Mouse (Mus musculus): ENCODE results near the gene Ncstn. TPM values are rescaled to one million over a fixed set of nuclear protein-coding genes. Genes with fewer than 3 reads are reported as not detected.

Gene Ncstn
- polyA plus RNA-seq, 1 experiment from 2014 or later, result 75.0 TPM

- no peak for DNase-seq (ENCODE audit: low spot score)
Observed at GRCm38 (mm10) chr1:172077981-172078380, 4.6 kb downstream of the Ncstn start.

GRCm38 (mm10) chr1:172072604-172073003, 10.0 kb downstream of the Ncstn start:
- no peak for DNase-seq (ENCODE audit: low spot score)

- DNase-seq (ENCODE audit: low spot score), result no peak
Observed at GRCm38 (mm10) chr1:172071556-172071955, 11.0 kb downstream of the Ncstn start.

GRCm38 (mm10) chr1:172070227-172070626, 12.4 kb downstream of the Ncstn start:
- no peak for DNase-seq (ENCODE audit: low spot score)

- DNase-seq (ENCODE audit: low spot score), result no peak
Observed at GRCm38 (mm10) chr1:172064613-172065141, 17.9 kb downstream of the Ncstn start.

GRCm38 (mm10) chr1:172063291-172064023, 19.1 kb downstream of the Ncstn start:
- DNase-seq (ENCODE audit: low spot score), result no peak

GRCm38 (mm10) chr1:172062101-172062500, 20.5 kb downstream of the Ncstn start:
- no peak for DNase-seq (ENCODE audit: low spot score)

- no peak for DNase-seq (ENCODE audit: low spot score)
Observed at GRCm38 (mm10) chr1:172061217-172061616, 21.4 kb downstream of the Ncstn start.

GRCm38 (mm10) chr1:172060659-172061058, 21.9 kb downstream of the Ncstn start:
- no peak for DNase-seq (ENCODE audit: low spot score)

GRCm38 (mm10) chr1:172058874-172059273, 23.7 kb downstream of the Ncstn start:
- no peak for DNase-seq (ENCODE audit: low spot score)

GRCm38 (mm10) chr1:172058321-172058720, 24.3 kb downstream of the Ncstn start:
- DNase-seq (ENCODE audit: low spot score), result no peak

- DNase-seq (ENCODE audit: low spot score), result no peak
Observed at GRCm38 (mm10) chr1:172057491-172057921, 25.1 kb downstream of the Ncstn start, which contains the start of gene Nhlh1. Gene Nhlh1 (minus strand): TSS chr1:172057573.

GRCm38 (mm10) chr1:172056251-172056650, 26.3 kb downstream of the Ncstn start:
- no peak for DNase-seq (ENCODE audit: low spot score)

- no peak for DNase-seq (ENCODE audit: low spot score)
Observed at GRCm38 (mm10) chr1:172053541-172054440, 28.8 kb downstream of the Ncstn start.

- no peak for DNase-seq (ENCODE audit: low spot score)
Observed at GRCm38 (mm10) chr1:172052766-172053279, 29.8 kb downstream of the Ncstn start.

GRCm38 (mm10) chr1:172049131-172049782, 33.3 kb downstream of the Ncstn start:
- DNase-seq (ENCODE audit: low spot score), result no peak

GRCm38 (mm10) chr1:172048241-172048734, 34.3 kb downstream of the Ncstn start:
- no peak for DNase-seq (ENCODE audit: low spot score)

GRCm38 (mm10) chr1:172046938-172047337, 35.7 kb downstream of the Ncstn start:
- DNase-seq (ENCODE audit: low spot score), result peak; percentile 86

GRCm38 (mm10) chr1:172046410-172046809, 36.2 kb downstream of the Ncstn start:
- no peak for DNase-seq (ENCODE audit: low spot score)

- DNase-seq (ENCODE audit: low spot score), result no peak
Observed at GRCm38 (mm10) chr1:172029914-172030313, 52.7 kb downstream of the Ncstn start.
